10 mouse cellular contexts compared by ENCODE assay signal in the genomic region with DNA sequence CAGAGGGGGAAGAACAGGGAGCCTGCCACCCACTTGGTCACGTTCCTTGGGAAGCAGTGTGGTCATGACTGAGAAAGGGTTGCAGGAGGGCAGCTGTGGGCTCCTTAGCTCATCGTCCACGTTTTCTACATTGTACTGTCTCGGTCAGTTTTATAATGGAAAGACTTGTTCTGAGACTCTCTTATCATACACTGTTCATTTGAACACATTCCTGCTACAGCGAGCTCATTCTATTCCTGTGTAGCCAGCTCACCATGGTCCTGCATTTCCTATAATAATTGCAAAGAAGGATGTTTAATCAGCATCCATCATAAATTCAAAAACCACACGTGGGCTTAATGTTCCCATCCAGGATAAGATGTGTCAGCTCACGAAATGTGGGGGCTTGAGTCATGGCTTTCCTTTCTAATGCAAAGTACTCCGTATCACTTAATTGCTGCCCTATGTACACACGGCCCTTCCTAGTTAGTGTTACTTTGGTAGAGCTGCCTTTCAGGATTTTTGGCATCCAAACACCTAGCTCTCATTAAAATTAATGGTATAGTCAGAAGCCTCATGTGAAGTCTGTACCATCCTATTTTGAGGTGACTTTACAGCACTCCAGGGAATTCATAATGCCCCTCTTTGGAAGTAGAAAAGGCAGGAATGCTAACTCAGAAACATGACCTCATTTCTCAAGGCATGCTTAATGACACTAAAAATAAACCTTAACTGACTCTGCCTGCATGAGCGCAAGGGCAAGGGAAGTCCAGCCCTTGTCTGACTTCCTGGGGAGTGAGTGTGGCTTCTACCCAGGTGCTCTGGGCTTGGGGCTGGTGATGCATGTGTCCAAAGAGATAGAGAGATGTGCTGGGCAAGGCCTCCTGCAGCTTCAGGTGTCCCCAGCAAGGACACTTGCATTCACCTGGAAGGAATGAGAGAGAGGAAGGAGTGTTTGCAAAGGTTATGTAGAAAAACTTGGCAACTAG. TPM values are rescaled to one million over a fixed set of nuclear protein-coding genes. Genes with fewer than 3 reads are reported as not detected.
DNase-seq lines count a peak whose midpoint lies in the region; ATAC-seq and TF ChIP-seq lines count a peak whose summit lies in the region.
"Had no signal": no experiment of that assay in that cellular context is flagged by ENCODE, and none has a peak within 500 bp of the region (broad histone marks: within the 10 kb centered on the region; RNA-seq: fewer than 3 reads in every experiment).

No protein-coding gene starts in this region.

- 0 out of 2 replicates have a peak, but pooled peaks have one; percentile 38 for ATAC-seq in midbrain, postnatal 0 days (ENCODE audit: low FRiP score)
- ATAC-seq in midbrain, embryonic 13.5 days: no peak; the same call in 1 of the 2 replicates
- peak; percentile 86 for ATAC-seq in heart, embryonic 16.5 days (replicated peaks; ENCODE audit: extremely low read depth, insufficient read depth, low FRiP score)
- ATAC-seq in forebrain, embryonic 11.5 days (replicated peaks; ENCODE audit: low FRiP score): no peak

- no peaks in the 10 kb centered on the region for H3K27me3 ChIP-seq in midbrain, postnatal 0 days (ENCODE audit: insufficient read depth, low read length)
- no peaks in the 10 kb centered on the region for H3K27me3 ChIP-seq in midbrain, embryonic 13.5 days
- no peaks in the 10 kb centered on the region for H3K27me3 ChIP-seq in heart, embryonic 16.5 days (ENCODE audit: control insufficient read depth, insufficient read depth, low read length)
- H3K27me3 ChIP-seq in forebrain, embryonic 11.5 days (ENCODE audit: control insufficient read depth, insufficient read depth, low read length): no peaks in the 10 kb centered on the region
- H3K27me3 ChIP-seq: embryonic facial prominence, embryonic 13.5 days had no signal

- no peaks in the 10 kb centered on the region for H3K36me3 ChIP-seq in midbrain, postnatal 0 days (ENCODE audit: insufficient read depth, low read length)
- H3K36me3 ChIP-seq in midbrain, embryonic 13.5 days: no peaks in the 10 kb centered on the region
- H3K36me3 ChIP-seq in heart, embryonic 16.5 days (ENCODE audit: control insufficient read depth, insufficient read depth): no peaks in the 10 kb centered on the region
- no peaks in the 10 kb centered on the region for H3K36me3 ChIP-seq in forebrain, embryonic 11.5 days (ENCODE audit: control insufficient read depth, insufficient read depth, low read length)
- H3K36me3 ChIP-seq: embryonic facial prominence, embryonic 13.5 days had no signal

- H3K27ac ChIP-seq in gastrocnemius, adult 2 months: peak overlapping the region; percentile 84
- 0 out of 2 replicates have a peak overlapping the region, but pooled peaks have one; percentile 18 for H3K27ac ChIP-seq in midbrain, postnatal 0 days (ENCODE audit: low read depth, low read length)
- no peak overlapping the region for H3K27ac ChIP-seq in midbrain, embryonic 13.5 days
- H3K27ac ChIP-seq in heart, embryonic 16.5 days (ENCODE audit: low read length): peak overlapping the region; percentile 94
- H3K27ac ChIP-seq in forebrain, embryonic 11.5 days (ENCODE audit: low read depth, low read length): no peak overlapping the region
- H3K27ac ChIP-seq: embryonic facial prominence, embryonic 13.5 days had no signal

- H3K4me3 ChIP-seq in gastrocnemius, adult 2 months: peak overlapping the region; percentile 11; the same call in 1 of the 2 replicates
- no peak overlapping the region for H3K4me3 ChIP-seq in midbrain, postnatal 0 days (ENCODE audit: low read depth, low read length)
- H3K4me3 ChIP-seq in midbrain, embryonic 13.5 days (replicated peaks): no peak overlapping the region
- no peak overlapping the region for H3K4me3 ChIP-seq in heart, embryonic 16.5 days (ENCODE audit: low read length)
- no peak overlapping the region for H3K4me3 ChIP-seq in forebrain, embryonic 11.5 days (ENCODE audit: low read depth, low read length)
- H3K4me3 ChIP-seq: embryonic facial prominence, embryonic 13.5 days had no signal

- H3K4me1 ChIP-seq in midbrain, postnatal 0 days (ENCODE audit: insufficient read depth, low read length): 0 out of 2 replicates have a peak, but pooled peaks cover 8% of the 10 kb centered on the region
- H3K4me1 ChIP-seq in midbrain, embryonic 13.5 days (replicated peaks): peaks cover 11% of the 10 kb centered on the region
- peaks cover 25% of the 10 kb centered on the region for H3K4me1 ChIP-seq in heart, embryonic 16.5 days (ENCODE audit: control insufficient read depth, insufficient read depth, low read length)
- no peaks in the 10 kb centered on the region for H3K4me1 ChIP-seq in forebrain, embryonic 11.5 days (replicated peaks; ENCODE audit: control insufficient read depth, insufficient read depth, low read length)

- WGBS in midbrain, postnatal 0 days: 75% methylated on average over 10 of the region's 10 CpGs
- 76% methylated on average over 10 of the region's 10 CpGs for WGBS in midbrain, embryonic 13.5 days
- WGBS in heart, embryonic 16.5 days: 23% methylated on average over 10 of the region's 10 CpGs
- 81% methylated on average over 10 of the region's 10 CpGs for WGBS in forebrain, embryonic 11.5 days

- no peak overlapping the region for H3K4me2 ChIP-seq in midbrain, postnatal 0 days (ENCODE audit: low read depth, low read length, poor library complexity, severe bottlenecking)
- H3K4me2 ChIP-seq in midbrain, embryonic 13.5 days (replicated peaks): no peak overlapping the region
- H3K4me2 ChIP-seq in heart, embryonic 16.5 days (ENCODE audit: low read depth, low read length): peak overlapping the region; percentile 27
- no peak overlapping the region for H3K4me2 ChIP-seq in forebrain, embryonic 11.5 days (ENCODE audit: low read depth, low read length, severe bottlenecking)
- H3K4me2 ChIP-seq: embryonic facial prominence, embryonic 13.5 days had no signal

- DNase-seq in gastrocnemius, adult 2 months: peak; percentile 46
- no peak for DNase-seq in gastrocnemius, postnatal 25 days
- DNase-seq in midbrain, postnatal 0 days (ENCODE audit: low spot score): no peak
- peak; percentile 19 for DNase-seq in telencephalon, adult 2 months (ENCODE audit: low read depth, low spot score)
- no peak for DNase-seq in forebrain, embryonic 11.5 days (ENCODE audit: low spot score)
- DNase-seq in layer of hippocampus, adult 11-12 months (ENCODE audit: low spot score): no peak
- DNase-seq: cerebellum, adult 11 months had no signal

- no peak for TF ChIP-seq CTCF in gastrocnemius, adult 2 months (IDR thresholded peaks at IDR 0.05)
- TF ChIP-seq CTCF in midbrain, postnatal 0 days (IDR thresholded peaks at IDR 0.05): no peak

- intact Hi-C loops in gastrocnemius, adult 2 months (cut with DNase I): no loop called here

- H3K9ac ChIP-seq in midbrain, postnatal 0 days (replicated peaks; ENCODE audit: low read length, poor library complexity, severe bottlenecking): no peak overlapping the region
- H3K9ac ChIP-seq in midbrain, embryonic 13.5 days (replicated peaks): no peak overlapping the region
- H3K9ac ChIP-seq in heart, embryonic 16.5 days (ENCODE audit: low read length): peak overlapping the region; percentile 64
- no peak overlapping the region for H3K9ac ChIP-seq in forebrain, embryonic 11.5 days (ENCODE audit: low read length)
- H3K9ac ChIP-seq: embryonic facial prominence, embryonic 13.5 days had no signal

- no peaks in the 10 kb centered on the region for H3K9me3 ChIP-seq in midbrain, postnatal 0 days (ENCODE audit: low read length)
- H3K9me3 ChIP-seq in midbrain, embryonic 13.5 days: no peaks in the 10 kb centered on the region
- no peaks in the 10 kb centered on the region for H3K9me3 ChIP-seq in heart, embryonic 16.5 days (replicated peaks; ENCODE audit: control insufficient read depth, low read length)
- H3K9me3 ChIP-seq in forebrain, embryonic 11.5 days (ENCODE audit: control insufficient read depth, low read length): no peaks in the 10 kb centered on the region
- H3K9me3 ChIP-seq: embryonic facial prominence, embryonic 13.5 days had no signal

RNA-seq across cellular contexts. Expression of a gene that starts 23.4 kb away (rescaled TPM):
- 10 to 100 TPM in 1 of 2 experiments, 1 to 10 TPM in 1; 8.3 to 17.9 TPM for total RNA-seq in gastrocnemius, adult 2 months (2021)
- total RNA-seq in gastrocnemius, postnatal 25 days (2021): 10 to 100 TPM; 15.8 to 17.2 TPM
- total RNA-seq in midbrain, postnatal 0 days (2014; rRNA removed): 42.0 and 50.8 TPM in 2 replicates
- 4.7 and 5.8 TPM in 2 replicates for polyA plus RNA-seq in midbrain, postnatal 0 days (2015; fragmentation: Nextera tagmentation; extraction: Ambion mirVana)
- polyA plus RNA-seq in midbrain, embryonic 13.5 days (2015; fragmentation: Nextera tagmentation; extraction: Ambion mirVana): 6.5 and 7.3 TPM in 2 replicates
- 3.6 and 4.4 TPM in 2 replicates for polyA plus RNA-seq in heart, embryonic 16.5 days (2015; fragmentation: Nextera tagmentation; extraction: Ambion mirVana)
- polyA plus RNA-seq in forebrain, embryonic 11.5 days (2014; fragmentation: Nextera tagmentation; extraction: Ambion mirVana): 5.4 and 6.0 TPM in 2 replicates

Comparison
In these comparisons a context has a peak if more than half of its experiments do, and no peak if none do; other contexts are left out.
1. DNase-seq: peak in gastrocnemius, adult 2 months (single experiment) and telencephalon, adult 2 months (single experiment); none in gastrocnemius, postnatal 25 days (single experiment), midbrain, postnatal 0 days (single experiment), forebrain, embryonic 11.5 days (single experiment) and layer of hippocampus, adult 11-12 months (single experiment).
2. H3K27ac ChIP-seq: peak in gastrocnemius, adult 2 months (single experiment), midbrain, postnatal 0 days (single experiment) and heart, embryonic 16.5 days (single experiment); none in midbrain, embryonic 13.5 days (single experiment) and forebrain, embryonic 11.5 days (single experiment).
3. ATAC-seq: peak in midbrain, postnatal 0 days (single experiment) and heart, embryonic 16.5 days (single experiment); none in midbrain, embryonic 13.5 days (single experiment) and forebrain, embryonic 11.5 days (single experiment).